Mouse (Mus musculus): ENCODE data around the gene Prim2. TPM values are rescaled to one million over a fixed set of nuclear protein-coding genes. Genes with fewer than 3 reads are reported as not detected.
A peak's percentile ranks its signal among the peaks of the same experiment; 100 is the strongest.
"Not testable (repeated sequence)": the region's sequence is repeated elsewhere in the genome, so short reads cannot be mapped to it uniquely, and the experiment has no call there.

Gene Prim2
- polyA plus RNA-seq, 1 experiment from 2014 or later: 21.5 TPM

DNA sequence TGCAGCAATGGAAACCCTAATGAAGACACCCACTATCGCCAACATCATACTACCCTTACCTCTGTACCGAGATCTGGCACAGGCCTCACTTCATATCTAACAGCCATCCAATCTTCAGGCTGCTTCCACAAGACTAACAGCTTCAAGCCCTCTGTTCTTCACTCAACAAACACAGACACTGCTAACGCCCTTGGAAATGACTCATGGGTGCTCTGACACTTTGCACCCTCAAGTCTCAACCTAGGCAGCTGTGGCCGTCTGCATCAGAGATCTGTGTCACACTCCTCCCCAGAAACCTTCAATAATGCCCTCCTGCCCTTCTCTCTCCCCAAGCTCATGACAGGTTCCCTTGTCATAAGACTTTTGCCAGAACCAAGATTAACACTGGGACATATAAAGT lies 20.6 kb downstream of the Prim2 start:
- H3K27ac ChIP-seq (replicated peaks): no peak overlapping the region
- H3K4me3 ChIP-seq: no peak overlapping the region
- no peaks in the 10 kb centered on the region for H3K9me3 ChIP-seq
- H3K27me3 ChIP-seq: no peaks in the 10 kb centered on the region
- H3K9ac ChIP-seq: no peak overlapping the region
- no peak overlapping the region for H3K4me2 ChIP-seq
- H3K4me1 ChIP-seq (replicated peaks): peaks cover 9% of the 10 kb centered on the region; the same call in 1 of the 2 replicates
- ATAC-seq (ENCODE audit: low read depth): no peak
- 95% methylated on average over 4 of the region's 4 CpGs for WGBS
- H3K36me3 ChIP-seq: peaks cover 25% of the 10 kb centered on the region

DNA sequence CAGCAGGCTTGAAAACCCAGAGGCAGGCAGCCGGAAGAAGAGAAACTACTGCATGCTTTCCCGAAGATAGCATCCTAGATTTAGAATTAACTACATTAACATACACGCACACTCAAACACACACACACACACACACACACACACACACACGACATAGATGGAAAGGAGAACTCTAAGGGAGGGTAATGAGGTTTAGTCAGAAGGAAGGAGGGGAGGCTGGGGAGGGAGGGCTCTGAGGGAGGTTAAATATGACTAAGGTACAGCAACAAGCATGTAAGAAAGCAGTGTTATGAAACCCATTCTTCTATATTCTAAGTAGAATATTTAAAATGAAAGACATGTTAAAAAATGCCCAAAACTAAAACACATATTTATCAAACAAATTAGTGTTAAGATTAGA lies 21.9 kb downstream of the Prim2 start:
- ATAC-seq (ENCODE audit: low read depth): no peak
- no peak overlapping the region for H3K4me3 ChIP-seq
- H3K4me1 ChIP-seq (replicated peaks): peaks cover 9% of the 10 kb centered on the region; the same call in 1 of the 2 replicates
- peaks cover 27% of the 10 kb centered on the region for H3K36me3 ChIP-seq
- WGBS: 86% methylated on average over 4 of the region's 4 CpGs
- H3K9me3 ChIP-seq: no peaks in the 10 kb centered on the region
- H3K27me3 ChIP-seq: no peaks in the 10 kb centered on the region
- H3K4me2 ChIP-seq: no peak overlapping the region
- no peak overlapping the region for H3K9ac ChIP-seq
- no peak overlapping the region for H3K27ac ChIP-seq (replicated peaks)

- H3K4me1 ChIP-seq (replicated peaks): peaks cover 9% of the 10 kb centered on the region; the same call in 1 of the 2 replicates
- H3K4me2 ChIP-seq: no peak overlapping the region
- no peaks in the 10 kb centered on the region for H3K9me3 ChIP-seq
- H3K36me3 ChIP-seq: peaks cover 31% of the 10 kb centered on the region
- ATAC-seq (ENCODE audit: low read depth): peak; percentile 90
- 57% methylated on average over 4 of the region's 4 CpGs for WGBS
- no peak overlapping the region for H3K4me3 ChIP-seq
- no peak overlapping the region for H3K27ac ChIP-seq (replicated peaks)
- H3K9ac ChIP-seq: no peak overlapping the region
- H3K27me3 ChIP-seq: no peaks in the 10 kb centered on the region
Observed at GRCm38 (mm10) chr1:33647173-33647572, 22.4 kb downstream of the Prim2 start.

DNA sequence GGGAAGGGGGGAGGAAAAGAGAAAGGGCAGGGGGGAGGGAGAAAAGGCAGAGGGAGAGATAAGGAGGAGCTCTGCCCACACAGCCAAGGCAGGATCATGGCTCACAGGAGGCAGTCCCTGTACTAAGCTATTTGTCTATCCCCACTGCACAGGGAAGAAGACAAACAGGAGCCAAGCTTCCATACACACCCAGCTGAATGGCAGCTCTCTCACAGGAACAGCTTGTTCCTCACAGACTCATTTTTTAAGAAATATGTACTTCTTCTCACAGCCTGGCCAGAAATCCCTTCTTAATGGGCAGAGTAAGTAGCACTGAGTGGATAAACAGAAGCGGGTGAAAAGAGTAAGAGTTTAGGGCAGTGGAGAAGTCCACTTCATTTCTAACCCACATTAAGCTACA lies 23.9 kb downstream of the Prim2 start:
- Histone ChIP-seq H3K9me3 (no peaks in the 10 kb centered on the region), H3K9ac (no peak overlapping the region), H3K27ac (replicated peaks) (no peak overlapping the region), H3K4me1 (replicated peaks) (peaks cover 9% of the 10 kb centered on the region; the same call in 1 of the 2 replicates), H3K27me3 (no peaks in the 10 kb centered on the region), H3K36me3 (peaks cover 18% of the 10 kb centered on the region), H3K4me3 (no peak overlapping the region), H3K4me2 (no peak overlapping the region)
- ATAC-seq (ENCODE audit: low read depth): no peak
- 81% methylated on average over 1 of the region's 1 CpGs for WGBS

- no peak for ATAC-seq (ENCODE audit: low read depth)
- Histone ChIP-seq H3K36me3 (peaks cover 22% of the 10 kb centered on the region), H3K4me1 (replicated peaks) (peaks cover 4% of the 10 kb centered on the region; the same call in 1 of the 2 replicates), H3K9me3 (no peaks in the 10 kb centered on the region), H3K4me2 (no peak overlapping the region), H3K9ac (no peak overlapping the region), H3K27ac (replicated peaks) (no peak overlapping the region), H3K4me3 (no peak overlapping the region), H3K27me3 (no peaks in the 10 kb centered on the region)
- 87% methylated on average over 2 of the region's 2 CpGs for WGBS
Observed at GRCm38 (mm10) chr1:33641139-33641538, 28.5 kb downstream of the Prim2 start.

DNA sequence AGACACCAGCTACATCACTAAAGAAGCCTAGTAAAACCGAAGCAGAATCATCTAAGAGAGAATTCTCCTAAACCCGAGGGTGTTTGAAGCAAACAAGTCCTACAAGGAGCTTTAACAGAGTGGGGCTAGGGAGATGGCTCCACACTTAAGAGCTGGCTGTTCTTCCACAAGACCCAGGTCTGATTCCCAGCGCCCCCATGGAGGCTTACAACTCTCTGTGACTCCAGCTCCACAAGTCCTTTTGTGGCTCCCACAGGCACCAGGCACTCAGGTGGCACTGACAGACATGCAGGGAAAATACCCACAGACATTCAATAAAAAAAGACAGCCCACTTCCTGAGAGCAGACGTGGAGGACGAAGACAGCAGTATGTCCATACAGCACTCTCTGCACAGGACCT lies 29.5 kb downstream of the Prim2 start:
- no peak overlapping the region for H3K9ac ChIP-seq
- H3K4me3 ChIP-seq: no peak overlapping the region
- H3K36me3 ChIP-seq: peaks cover 22% of the 10 kb centered on the region
- 93% methylated on average over 5 of the region's 5 CpGs for WGBS
- no peaks in the 10 kb centered on the region for H3K4me1 ChIP-seq (replicated peaks)
- no peak overlapping the region for H3K27ac ChIP-seq (replicated peaks)
- no peak overlapping the region for H3K4me2 ChIP-seq
- no peak for ATAC-seq (ENCODE audit: low read depth)
- no peaks in the 10 kb centered on the region for H3K27me3 ChIP-seq
- H3K9me3 ChIP-seq: no peaks in the 10 kb centered on the region

DNA sequence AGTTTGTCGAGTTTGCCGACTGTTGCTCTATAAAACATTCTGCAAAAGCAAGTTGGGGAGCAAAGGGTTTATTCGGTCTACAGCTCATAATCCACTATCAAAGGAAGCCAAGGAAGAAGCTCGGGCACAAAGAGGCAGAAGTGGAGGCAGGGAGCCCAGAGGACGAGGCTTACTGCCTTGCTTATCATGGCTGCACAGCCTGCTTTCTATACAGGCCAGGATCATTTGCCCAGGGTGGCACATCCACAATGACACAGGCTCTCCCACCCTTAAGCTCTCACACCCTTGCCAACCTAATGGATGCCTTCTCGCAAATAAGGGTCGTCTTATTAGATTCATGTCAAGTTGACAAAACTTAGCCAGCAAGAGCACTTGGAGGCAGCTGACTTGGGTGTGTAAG lies 30.4 kb downstream of the Prim2 start:
- peaks cover 22% of the 10 kb centered on the region for H3K36me3 ChIP-seq
- no peak for ATAC-seq (ENCODE audit: low read depth)
- H3K9me3 ChIP-seq: no peaks in the 10 kb centered on the region
- H3K4me2 ChIP-seq: no peak overlapping the region
- no peak overlapping the region for H3K4me3 ChIP-seq
- H3K9ac ChIP-seq: no peak overlapping the region
- WGBS: 94% methylated on average over 7 of the region's 7 CpGs
- no peaks in the 10 kb centered on the region for H3K4me1 ChIP-seq (replicated peaks)
- no peaks in the 10 kb centered on the region for H3K27me3 ChIP-seq
- H3K27ac ChIP-seq (replicated peaks): no peak overlapping the region

DNA sequence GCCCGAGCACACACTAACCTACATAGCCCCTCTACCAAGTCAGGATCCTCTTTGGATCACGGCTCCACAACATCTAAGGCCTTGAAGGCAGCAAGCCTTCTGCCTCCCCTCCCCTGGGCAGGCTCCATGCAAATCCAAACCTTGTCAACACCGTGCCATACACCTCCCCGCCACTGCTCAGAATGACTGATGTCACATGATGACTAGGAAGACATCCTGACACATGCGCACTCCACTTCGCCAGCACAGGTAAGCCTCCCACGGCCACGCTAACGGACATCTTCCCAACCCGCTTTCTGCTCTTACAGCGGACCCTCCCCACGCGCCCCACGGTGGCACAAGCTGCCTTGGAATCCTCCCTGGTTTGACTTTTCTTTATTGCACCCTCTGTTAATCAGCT lies 31.8 kb downstream of the Prim2 start:
- Histone ChIP-seq H3K27me3 (no peaks in the 10 kb centered on the region), H3K27ac (replicated peaks) (no peak overlapping the region), H3K9ac (no peak overlapping the region), H3K9me3 (no peaks in the 10 kb centered on the region), H3K4me1 (replicated peaks) (no peaks in the 10 kb centered on the region), H3K4me2 (no peak overlapping the region), H3K36me3 (peaks cover 30% of the 10 kb centered on the region), H3K4me3 (no peak overlapping the region)
- 95% methylated on average over 14 of the region's 14 CpGs for WGBS
- no peak for ATAC-seq (ENCODE audit: low read depth)

- Histone ChIP-seq H3K4me2 (no peak overlapping the region), H3K27ac (replicated peaks) (no peak overlapping the region), H3K9ac (no peak overlapping the region), H3K4me3 (no peak overlapping the region), H3K36me3 (peaks cover 28% of the 10 kb centered on the region), H3K27me3 (no peaks in the 10 kb centered on the region), H3K4me1 (replicated peaks) (no peaks in the 10 kb centered on the region), H3K9me3 (0 out of 2 replicates have a peak, but pooled peaks cover 2% of the 10 kb centered on the region)
- 90% methylated on average over 10 of the region's 10 CpGs for WGBS
- ATAC-seq (ENCODE audit: low read depth): no peak
Observed at GRCm38 (mm10) chr1:33636421-33637195, 33.0 kb downstream of the Prim2 start.

DNA sequence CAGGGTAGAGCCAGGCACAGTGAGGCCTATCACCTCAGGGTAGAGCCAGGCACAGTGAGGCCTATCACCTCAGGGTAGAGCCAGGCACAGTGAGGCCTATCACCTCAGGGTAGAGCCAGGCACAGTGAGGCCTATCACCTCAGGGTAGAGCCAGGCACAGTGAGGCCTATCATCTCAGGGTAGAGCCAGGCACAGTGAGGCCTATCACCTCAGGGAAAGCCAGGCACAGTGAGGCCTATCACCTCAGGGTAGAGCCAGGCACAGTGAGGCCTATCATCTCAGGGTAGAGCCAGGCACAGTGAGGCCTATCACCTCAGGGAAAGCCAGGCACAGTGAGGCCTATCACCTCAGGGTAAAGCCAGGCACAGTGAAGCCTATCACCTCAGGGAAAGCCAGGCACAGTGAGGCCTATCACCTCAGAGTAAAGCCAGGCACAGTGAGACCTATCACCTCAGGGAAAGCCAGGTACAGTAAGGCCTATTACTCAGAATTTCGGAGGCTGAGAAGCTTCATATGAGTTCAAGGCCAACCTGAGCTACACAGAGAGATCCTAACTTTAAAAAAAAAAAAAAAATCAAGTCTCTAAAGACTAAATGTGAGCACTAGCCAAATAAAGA lies 38.5 kb downstream of the Prim2 start:
- not testable (repeated sequence) for H3K4me1 ChIP-seq (replicated peaks); ATAC-seq (ENCODE audit: low read depth); H3K4me2 ChIP-seq; H3K27ac ChIP-seq (replicated peaks); H3K27me3 ChIP-seq; H3K9me3 ChIP-seq; H3K9ac ChIP-seq; H3K4me3 ChIP-seq
- 86% methylated on average over 1 of the region's 1 CpGs for WGBS
- peaks cover 20% of the 10 kb centered on the region for H3K36me3 ChIP-seq

DNA sequence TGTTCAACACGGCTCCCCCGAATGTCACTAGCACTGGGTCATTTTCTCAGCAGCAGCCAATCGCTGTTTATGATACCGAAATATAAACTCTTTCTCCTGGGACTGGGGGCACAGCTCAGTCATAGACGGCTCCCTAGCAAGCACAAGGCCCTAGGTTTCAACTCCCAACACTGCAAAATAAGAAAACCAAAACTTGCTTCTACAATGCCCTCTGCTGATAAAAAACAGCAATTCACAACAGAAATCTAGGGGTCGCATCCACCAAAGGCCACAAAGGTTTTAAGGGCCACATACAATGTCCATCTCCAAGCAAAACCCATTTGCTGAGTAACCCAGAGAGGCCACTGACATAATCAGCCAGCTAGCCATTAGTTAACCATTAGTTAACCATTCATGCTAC lies 41.8 kb downstream of the Prim2 start:
- ATAC-seq (ENCODE audit: low read depth): no peak
- Histone ChIP-seq H3K36me3 (peaks cover 12% of the 10 kb centered on the region; the same call in 1 of the 2 replicates), H3K4me3 (no peak overlapping the region), H3K4me1 (replicated peaks) (no peaks in the 10 kb centered on the region), H3K9me3 (0 out of 2 replicates have a peak, but pooled peaks cover 2% of the 10 kb centered on the region), H3K27me3 (no peaks in the 10 kb centered on the region), H3K27ac (replicated peaks) (no peak overlapping the region), H3K4me2 (no peak overlapping the region), H3K9ac (no peak overlapping the region)
- 80% methylated on average over 6 of the region's 6 CpGs for WGBS

DNA sequence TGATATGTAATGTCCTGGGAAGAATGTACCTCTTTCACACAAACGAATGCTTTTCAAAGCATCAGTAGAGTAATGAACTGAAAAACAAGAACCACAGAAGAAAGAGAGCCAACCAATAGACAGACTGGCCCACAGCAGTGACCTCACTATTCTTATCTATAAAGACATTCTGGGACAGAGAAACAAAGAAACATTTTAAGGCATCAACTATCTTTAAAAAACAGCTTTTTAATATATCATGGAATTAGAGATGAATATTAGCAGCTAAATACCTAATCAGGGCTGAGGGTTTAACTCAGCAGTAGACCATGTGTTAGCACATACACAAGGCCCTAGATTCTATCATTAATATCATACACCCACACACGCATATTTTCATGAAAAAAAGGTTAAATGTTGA lies 42.5 kb downstream of the Prim2 start:
- peaks cover 7% of the 10 kb centered on the region; the same call in 1 of the 2 replicates for H3K36me3 ChIP-seq
- ATAC-seq (ENCODE audit: low read depth): no peak
- H3K9me3 ChIP-seq: no peaks in the 10 kb centered on the region
- 93% methylated on average over 2 of the region's 2 CpGs for WGBS
- no peak overlapping the region for H3K27ac ChIP-seq (replicated peaks)
- no peak overlapping the region for H3K4me3 ChIP-seq
- no peaks in the 10 kb centered on the region for H3K4me1 ChIP-seq (replicated peaks)
- H3K4me2 ChIP-seq: no peak overlapping the region
- H3K9ac ChIP-seq: no peak overlapping the region
- H3K27me3 ChIP-seq: no peaks in the 10 kb centered on the region
